Mouse (Mus musculus): ENCODE results near the gene Bspry.
"Not testable (repeated sequence)": the region's sequence is repeated elsewhere in the genome, so short reads cannot be mapped to it uniquely, and the experiment has no call there.

Gene Bspry

GRCm38 (mm10) chr4:62479937-62480708 is at the start of gene Bspry:
Bspry (plus strand) TSS chr4:62480053.
- no peak for DNase-seq (ENCODE audit: extremely low spot score, low read depth, low spot score)

DNA sequence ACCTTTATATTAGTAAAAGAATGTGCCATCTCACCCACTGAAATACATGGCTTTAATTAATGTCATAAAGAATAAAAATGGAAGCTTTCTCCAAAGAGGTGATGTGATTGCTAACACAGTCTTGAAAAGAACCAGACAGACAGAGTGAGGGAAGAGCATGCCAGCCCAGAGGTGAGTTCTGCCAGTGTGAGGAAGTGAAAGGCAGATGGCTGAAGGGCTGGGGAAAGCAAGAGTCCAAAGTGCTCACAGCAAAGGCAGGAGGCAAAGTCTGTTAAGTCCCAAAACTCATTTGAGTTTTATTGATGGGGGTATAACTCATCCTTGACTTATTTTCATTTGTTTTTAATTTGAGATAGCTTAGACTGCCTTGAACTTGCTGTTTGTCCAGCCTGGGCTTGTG is 49.2 kb upstream of the Bspry start:
- no peak for DNase-seq (ENCODE audit: extremely low spot score, low read depth, low spot score)

DNA sequence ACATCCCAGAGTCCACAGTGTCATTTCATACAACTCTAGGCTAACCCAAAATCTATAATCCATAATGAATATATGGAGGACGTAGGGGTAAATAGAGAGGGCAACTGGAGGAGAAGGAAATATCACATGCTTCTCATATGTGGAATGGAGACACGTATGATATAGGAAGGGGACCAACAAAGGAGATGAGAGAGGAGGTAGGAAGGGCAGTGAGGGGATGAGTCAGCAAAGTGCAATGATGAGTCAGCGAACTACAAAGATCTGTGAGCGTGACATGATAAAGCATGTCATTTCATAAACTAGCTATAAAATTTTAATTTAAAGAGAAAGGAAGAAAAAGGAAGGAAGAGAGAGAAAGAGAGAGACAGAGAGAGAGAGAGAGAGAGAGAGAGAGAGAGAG is 48.3 kb upstream of the Bspry start:
- no peak for DNase-seq (ENCODE audit: extremely low spot score, low read depth, low spot score)

- DNase-seq (ENCODE audit: extremely low spot score, low read depth, low spot score): no peak
These were observed 45.6 kb upstream of the Bspry start for GRCm38 (mm10) chr4:62433939-62434870.

DNA sequence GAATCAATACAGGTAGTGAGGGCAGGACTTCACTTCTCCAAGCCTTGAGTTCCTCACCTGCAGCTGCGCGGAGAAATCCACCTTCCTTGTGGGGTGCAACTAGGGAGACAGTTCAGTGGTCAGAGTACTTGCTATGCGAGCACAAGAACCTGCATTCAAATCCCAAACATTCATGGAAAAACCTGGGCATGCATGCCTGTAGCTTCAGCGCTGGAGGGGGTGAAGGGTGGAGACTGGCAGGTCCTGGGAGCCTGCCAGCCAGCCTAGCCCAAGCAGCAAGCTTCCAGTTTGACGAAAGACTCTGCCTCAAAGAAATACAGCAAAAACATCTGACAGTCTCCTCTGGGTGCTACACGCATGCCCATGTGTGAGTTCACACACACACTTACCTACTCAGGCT is 44.8 kb upstream of the Bspry start, which contains the start of gene Rnf183:
TSS of gene Rnf183 (minus strand) at position 172 of the 400 bp plus-strand sequence.
- DNase-seq (ENCODE audit: extremely low spot score, low read depth, low spot score): no peak

DNA sequence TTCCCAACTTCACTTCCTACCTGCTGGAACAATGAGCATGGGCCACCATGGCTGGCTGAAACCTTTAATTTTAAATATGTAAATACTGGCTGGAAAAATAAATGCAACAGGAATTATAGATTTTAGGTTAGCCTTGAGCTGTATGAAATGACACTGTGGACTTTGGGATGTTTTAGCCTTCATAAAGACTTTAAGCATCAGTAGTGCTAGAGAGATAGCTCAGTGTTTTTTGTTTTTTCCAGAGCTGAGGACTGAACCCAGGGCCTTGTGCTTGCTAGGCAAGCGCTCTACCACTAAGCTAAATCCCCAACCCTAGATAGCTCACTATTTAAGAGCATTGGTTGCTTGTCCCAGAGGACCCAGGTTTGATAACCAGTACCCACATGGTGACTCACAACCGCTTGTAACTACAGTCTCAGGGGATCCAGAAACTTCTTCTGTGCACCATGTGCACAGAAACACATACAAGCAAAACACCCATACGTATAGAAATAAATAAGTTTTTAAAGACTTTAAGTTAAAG is 42.5 kb upstream of the Bspry start:
- DNase-seq (ENCODE audit: extremely low spot score, low read depth, low spot score): no peak

- DNase-seq (ENCODE audit: extremely low spot score, low read depth, low spot score): no peak
These were observed 42.0 kb upstream of the Bspry start for GRCm38 (mm10) chr4:62437871-62438270.

- no peak for DNase-seq (ENCODE audit: extremely low spot score, low read depth, low spot score)
These were observed 40.1 kb upstream of the Bspry start for GRCm38 (mm10) chr4:62439793-62440192.

DNA sequence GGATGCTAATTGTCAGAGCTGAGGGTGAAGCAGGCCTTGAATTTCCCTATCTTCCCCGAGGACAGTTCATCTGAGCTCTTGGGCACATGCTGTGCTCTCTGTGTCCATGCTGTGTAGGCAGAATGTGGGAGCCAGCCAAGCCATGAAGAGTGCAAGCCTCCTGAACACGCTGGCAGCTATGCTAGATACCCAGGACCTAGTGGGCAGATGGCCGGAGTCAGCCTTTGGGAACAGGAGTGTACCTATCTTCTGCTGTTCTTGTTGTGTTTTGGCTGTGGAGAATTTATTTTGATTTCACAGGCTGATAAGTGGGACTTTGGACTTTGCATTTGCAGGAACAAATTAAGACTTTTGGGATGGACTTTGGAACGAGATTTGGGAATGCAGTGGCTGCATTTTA is 39.3 kb upstream of the Bspry start:
- no peak for DNase-seq (ENCODE audit: extremely low spot score, low read depth, low spot score)

DNA sequence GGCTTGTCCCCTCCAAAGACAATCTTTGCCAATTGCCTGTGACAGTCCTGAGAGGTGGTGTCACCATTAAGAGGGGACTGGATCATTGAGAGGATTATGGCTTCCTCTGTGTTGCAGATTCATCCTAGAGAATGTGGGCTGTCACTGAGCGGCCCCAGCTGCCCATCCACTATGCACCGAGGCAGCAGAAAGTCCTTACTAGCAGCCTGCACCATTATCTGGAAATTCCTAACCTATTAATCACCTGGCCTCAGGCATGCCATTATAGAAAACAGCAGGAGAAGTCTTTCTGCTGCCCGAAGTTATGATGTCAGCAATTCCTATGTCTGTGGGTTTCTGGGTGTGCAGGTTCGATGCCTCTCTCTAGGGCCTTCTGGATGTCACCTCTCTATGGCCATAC is 38.9 kb upstream of the Bspry start:
- no peak for DNase-seq (ENCODE audit: extremely low spot score, low read depth, low spot score)

GRCm38 (mm10) chr4:62454995-62455394 is 24.9 kb upstream of the Bspry start:
- no peak for DNase-seq (ENCODE audit: extremely low spot score, low read depth, low spot score)

GRCm38 (mm10) chr4:62459081-62459480 is 20.8 kb upstream of the Bspry start:
- no peak for DNase-seq (ENCODE audit: extremely low spot score, low read depth, low spot score)

DNA sequence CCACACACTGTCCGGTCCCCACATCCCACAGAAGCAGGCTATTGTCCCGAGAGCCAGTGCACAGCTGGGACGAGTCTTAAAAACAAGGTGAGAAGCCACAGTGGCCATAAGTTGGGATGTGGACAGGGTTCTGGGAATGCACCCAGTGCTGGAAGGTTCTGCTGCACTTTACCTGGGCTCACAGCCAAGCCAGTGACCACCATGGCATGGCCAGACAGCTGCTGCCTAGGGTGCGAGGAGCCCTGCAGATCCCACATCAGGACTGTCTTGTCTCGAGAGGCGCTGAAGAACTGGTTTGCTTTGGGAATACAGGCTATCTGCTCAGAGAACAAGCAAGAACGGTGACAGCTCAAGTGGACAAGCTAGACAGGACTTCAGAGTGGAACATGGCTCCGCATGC is 19.5 kb upstream of the Bspry start:
- no peak for DNase-seq (ENCODE audit: extremely low spot score, low read depth, low spot score)

- DNase-seq (ENCODE audit: extremely low spot score, low read depth, low spot score): no peak
These were observed 16.7 kb upstream of the Bspry start for GRCm38 (mm10) chr4:62463124-62463523.

DNA sequence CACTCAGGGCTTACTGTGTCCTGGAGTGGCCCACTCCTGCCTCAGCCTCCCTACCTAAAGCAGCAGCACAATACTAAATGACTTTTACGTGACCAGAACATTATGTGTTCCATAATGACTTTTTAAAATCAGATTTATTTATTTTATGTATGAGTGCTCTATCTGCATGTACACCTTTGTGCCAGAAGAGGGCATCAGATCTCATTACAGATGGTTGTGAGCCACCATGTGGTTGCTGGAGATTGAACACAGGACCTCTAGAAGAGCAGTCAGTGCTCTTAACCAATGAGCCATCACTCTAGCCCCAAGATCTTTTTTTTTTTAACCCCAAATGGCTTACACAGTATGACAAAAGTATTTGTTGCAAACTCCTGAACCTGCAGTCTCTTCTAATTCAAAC is 11.7 kb upstream of the Bspry start:
- no peak for DNase-seq (ENCODE audit: extremely low spot score, low read depth, low spot score)

DNA sequence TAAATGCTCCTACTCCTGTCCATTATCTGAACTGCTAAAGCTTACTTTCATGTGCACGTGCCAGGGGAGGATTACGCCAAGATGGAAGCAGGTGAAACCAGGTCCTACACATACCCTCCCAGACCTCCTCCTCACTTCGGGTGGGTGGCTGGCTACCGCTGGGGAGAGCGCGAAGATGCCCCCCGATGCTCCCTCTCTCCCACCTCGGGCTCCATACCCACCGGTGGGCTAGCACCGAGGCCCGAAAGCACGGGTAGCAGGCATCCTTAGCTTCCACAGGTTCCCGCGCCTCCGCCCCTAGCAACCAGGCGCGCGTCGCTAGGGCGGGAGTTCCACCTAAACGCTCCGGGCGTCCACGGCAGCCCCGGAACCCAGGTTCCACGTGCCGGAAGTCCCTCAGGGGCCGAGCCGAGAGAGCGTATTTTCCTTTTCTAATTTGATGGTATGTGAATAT is 9.2 kb upstream of the Bspry start, which contains the start of gene Wdr31:
TSS of gene Wdr31 (minus strand) at position 299 of the 454 bp plus-strand sequence.
- peak; percentile 46 for DNase-seq (ENCODE audit: extremely low spot score, low read depth, low spot score)

- DNase-seq (ENCODE audit: extremely low spot score, low read depth, low spot score): no peak
These were observed 7.8 kb upstream of the Bspry start for GRCm38 (mm10) chr4:62472071-62472470.

- DNase-seq (ENCODE audit: extremely low spot score, low read depth, low spot score): no peak
These were observed 4.7 kb upstream of the Bspry start for GRCm38 (mm10) chr4:62475131-62475530.

GRCm38 (mm10) chr4:62475793-62476192 is 4.1 kb upstream of the Bspry start:
- DNase-seq (ENCODE audit: extremely low spot score, low read depth, low spot score): no peak

DNA sequence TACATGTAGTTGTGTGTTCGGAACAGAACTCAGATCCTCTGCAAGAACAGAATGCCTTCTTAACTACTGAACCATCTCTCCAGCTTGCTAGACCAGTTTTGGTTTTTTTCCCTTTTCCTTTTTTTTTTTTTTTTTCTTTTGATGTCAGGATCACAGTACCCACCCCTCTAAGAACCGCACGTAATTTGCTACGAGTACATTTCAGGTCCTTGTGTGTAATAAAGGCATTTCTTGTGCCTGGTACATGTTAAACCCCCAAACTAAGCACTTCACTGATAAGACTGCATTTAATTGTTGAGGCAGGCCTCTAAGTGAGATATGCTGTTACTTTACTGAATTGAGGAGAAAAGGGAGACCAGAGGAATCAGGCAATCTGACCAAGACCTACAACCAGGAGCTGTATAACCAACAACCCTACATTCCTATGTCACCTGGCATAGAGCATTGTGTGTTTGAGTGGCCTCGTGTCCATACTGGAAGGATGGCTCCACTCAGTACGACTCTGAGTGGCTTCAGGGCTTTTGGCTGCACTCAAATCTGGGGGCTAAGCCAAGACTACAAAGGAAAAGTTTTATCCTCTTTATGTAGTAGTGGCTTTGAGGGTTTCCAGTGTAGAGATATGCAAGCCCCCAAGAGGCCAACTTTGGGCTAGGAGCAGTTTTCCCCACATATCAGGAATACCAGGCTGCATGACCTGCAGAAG is 2.2 kb upstream of the Bspry start:
- DNase-seq (ENCODE audit: extremely low spot score, low read depth, low spot score): no peak

GRCm38 (mm10) chr4:62479593-62479936 is 288 bp upstream of the Bspry start:
- not testable (repeated sequence) for DNase-seq (ENCODE audit: extremely low spot score, low read depth, low spot score)

Measured in hindlimb bud, embryonic 11.5 days (tissue).